Mouse (Mus musculus) frontal cortex, postnatal 25 days (tissue): Measurements from ENCODE around the gene Gm45837.
A peak's percentile ranks its signal among the peaks of the same experiment; 100 is the strongest.

Experiments
- DNase-seq, 2 experiments: peaks; one replicate each; pipeline ENCODE4 v3.0.0; 2022; ENCODE audit warnings: low spot score in 2 of 2

Gm45837 gene

DNA sequence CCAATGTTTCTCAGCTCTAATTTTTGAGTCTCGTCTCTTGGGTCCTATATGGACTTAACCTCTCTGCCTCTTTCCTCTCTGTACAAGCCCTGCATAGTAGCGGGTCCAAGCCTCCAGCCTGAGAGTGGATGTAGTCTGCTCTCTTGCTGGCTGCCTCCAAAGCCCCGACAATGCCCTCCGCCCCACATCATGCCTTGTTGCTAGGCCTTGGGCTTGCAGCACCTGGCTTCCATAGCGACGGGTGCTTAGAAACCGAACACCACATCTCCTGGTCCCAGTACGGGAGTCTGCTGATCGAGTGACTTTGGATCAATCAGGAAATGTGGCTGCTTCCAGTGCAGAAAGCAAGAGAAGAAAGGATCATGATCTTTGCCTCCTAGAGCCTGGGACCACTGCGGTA is 32.4 kb downstream of the Gm45837 start:
- no peak for DNase-seq

GRCm38 (mm10) chr7:101444211-101444610 is 33.5 kb downstream of the Gm45837 start:
- DNase-seq: no peak

DNA sequence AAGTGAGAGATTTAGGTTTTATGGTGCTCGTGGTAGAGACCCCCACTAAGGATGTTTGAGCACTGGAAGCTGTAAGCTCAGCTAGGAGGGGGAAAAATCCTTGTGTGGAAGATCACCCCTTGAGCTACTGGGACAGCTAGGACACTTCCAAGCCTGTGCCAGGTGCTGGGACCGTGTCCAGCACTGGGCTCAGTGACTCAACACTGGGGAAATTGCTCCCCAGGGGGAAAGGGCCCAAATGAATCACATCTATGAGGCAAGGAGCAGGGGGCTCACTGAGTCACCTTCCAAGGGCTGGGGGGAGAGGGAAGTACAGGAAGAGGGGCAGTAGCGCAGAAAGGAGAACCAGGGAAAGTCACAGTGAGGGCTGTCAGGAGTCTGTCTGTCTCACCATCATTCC is 39.2 kb downstream of the Gm45837 start:
- DNase-seq: no peak

DNA sequence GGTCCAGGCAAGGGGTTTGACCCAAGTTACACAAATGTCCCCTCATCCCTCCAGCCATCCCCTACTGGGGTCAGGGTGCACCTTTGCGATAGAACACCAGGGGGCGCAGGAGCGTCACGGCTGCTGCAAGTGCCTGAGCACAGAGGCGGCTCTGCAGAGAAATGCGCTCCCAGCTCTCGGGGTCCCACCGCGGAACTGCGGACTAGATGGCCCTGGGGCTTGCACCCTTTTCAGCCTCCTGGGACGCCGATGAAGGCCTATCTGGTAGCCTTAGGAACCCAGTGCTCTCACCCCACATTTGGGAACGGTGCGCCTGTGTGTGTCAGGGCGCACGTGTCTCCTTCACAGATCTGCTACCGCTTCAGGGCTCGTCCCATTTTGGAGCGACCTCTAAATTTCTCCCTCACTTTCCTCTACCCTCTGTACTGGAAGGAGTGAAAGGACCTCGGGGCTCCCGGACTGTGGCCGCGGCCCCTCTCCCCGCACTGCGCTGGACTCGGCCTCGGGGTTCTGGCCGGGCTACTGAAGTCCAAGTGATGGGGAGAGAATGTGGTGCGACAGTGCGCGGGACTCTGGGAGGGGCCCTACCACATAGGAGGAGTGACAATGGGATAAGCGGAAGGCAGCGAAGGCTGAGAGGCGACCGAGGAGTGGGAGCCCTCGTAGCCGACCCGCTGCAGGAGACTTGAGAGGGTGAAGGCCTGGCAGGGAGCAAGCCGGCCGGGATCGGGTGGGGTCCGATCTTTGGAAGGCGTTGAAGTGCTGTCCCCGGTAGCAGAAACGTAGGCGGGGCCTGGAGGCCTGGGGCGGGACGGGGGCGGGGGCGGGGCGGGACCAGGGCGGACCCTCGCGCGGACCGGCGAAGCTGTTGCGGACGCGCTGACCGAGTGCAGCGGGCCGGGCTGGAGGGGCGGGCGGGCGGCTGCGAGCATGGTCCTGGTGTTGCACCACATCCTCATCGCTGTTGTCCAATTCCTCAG is 40.0 kb downstream of the Gm45837 start:
- peak; percentile 89 to 92 for DNase-seq

DNA sequence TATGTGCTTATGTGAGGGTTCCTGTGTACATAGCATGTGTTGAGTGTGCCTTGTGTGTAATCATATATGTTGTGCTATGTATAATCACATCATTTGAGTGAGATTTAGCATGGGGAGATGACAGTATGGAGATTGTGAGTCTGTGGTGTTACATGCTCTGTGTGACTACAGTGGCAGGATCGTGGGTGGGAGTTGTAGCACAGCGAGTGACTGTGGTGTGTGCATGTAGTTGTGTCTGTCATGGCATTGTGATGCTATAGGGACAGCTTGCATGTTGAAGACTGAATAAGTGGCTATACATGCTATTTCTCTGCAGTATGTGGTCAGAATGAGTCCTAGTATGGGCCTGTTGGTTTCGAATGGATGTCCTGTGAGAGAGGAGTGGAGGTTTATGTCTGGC is 42.0 kb downstream of the Gm45837 start:
- DNase-seq: no peak

GRCm38 (mm10) chr7:101453296-101453695 is 42.6 kb downstream of the Gm45837 start:
- DNase-seq: no peak

GRCm38 (mm10) chr7:101453725-101454124 is 43.0 kb downstream of the Gm45837 start:
- DNase-seq: no peak

GRCm38 (mm10) chr7:101454479-101454878 is 43.8 kb downstream of the Gm45837 start:
- DNase-seq: no peak

DNA sequence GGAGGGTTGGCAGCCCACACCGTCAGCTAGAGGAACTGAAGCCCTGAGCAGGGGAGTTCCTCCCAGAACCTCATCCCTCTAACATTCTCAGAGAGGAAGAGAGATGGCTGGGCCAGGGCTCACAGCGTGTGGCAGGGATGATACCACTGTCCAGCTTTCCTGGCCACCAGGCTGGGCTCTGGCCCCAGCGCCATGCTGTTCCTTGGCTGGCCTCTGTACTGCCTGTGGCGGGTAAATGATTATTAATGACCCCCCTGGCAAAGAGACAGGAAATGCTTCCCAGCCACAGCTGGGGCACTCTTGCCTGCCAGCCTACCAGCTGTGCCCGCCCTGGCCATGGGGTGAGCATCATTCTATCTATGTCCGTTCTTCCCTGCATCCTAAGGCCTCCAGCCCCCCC is 44.5 kb downstream of the Gm45837 start:
- no peak for DNase-seq

DNA sequence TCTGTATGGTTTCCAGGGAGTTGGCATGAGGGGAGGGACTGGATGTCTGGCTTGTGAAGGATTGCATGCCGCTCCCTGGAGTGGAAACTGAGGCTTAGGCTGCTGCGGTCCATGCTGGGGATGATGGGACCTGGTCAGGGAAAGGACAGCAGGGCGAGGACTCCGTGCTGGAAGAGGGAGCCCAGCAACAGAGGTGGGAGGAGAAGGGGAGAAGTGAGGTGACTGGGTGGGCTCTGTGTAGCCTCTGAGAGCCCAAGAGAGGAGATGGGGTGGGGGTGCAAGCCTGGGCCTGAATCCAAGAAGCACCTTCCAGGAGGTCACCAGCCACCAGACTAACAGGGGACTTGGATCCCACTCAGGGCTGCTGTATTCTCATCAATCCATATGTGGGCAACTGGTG is 45.6 kb downstream of the Gm45837 start:
- DNase-seq: no peak

DNA sequence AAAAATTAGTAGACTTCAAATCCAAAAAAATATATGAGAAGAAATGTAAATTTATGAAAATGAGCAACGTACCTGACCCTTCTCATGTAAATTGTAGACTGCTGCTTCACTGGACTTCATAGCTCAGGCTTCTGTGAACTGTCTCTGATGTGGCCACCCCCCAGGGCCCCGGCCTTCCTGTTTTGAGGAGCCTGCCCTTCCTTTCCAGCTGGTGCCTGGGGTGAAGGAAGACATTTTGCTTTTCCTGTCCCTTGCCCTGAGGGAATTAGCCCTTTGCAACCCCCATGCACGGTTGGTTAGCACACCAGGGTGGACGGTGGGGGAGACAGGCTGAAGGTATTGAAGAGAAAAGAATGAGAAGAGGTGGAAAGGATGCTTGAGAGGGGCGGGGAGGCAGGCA is 46.1 kb downstream of the Gm45837 start:
- no peak for DNase-seq

- DNase-seq: peak in 1 of 2 experiments; percentile 19
Observed at GRCm38 (mm10) chr7:101457283-101457682, 46.6 kb downstream of the Gm45837 start.

DNA sequence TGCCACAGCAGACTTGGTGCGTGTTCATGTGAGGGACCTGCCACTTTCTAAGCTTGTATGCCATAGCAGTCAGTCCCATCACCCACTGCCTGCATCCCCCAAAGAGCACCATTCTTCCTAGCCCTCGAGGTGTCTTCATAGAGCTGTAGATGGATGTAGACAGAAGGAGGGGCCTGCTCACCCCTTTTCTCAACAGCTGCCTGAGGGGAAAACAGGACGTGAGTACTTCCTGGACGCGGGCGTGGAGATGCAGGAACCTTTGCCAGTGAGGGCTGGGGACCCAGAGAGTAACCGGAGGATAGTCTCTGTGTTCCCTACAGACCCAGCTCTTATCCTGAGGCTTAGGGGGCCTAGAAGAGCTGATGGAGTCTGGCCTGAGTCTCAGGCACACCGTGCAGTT is 47.1 kb downstream of the Gm45837 start:
- no peak for DNase-seq

DNA sequence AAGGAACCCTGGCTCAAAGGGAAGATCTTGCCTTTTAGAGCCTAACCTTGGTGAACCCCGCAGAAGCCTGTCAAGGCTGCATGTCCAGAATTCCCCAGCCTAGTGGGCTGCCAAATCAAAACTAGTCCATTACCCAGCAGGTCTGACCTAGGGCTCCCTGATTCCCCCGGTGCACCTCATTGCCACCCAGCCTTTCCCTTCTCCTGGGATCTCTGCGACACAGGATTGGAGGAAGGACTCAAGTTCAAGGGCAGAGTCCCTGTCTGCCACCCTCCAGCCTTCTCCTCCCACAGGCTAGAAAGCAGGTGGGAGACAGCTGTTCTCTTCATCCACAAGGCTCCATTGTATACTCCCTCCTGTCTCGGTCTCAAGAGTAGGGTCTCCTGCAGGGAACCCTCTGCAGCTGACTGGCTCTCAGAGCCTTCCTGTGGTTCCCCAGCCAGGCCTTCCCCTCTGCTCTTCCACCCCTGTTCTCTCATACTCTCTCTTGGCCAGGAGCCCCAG is 47.6 kb downstream of the Gm45837 start:
- DNase-seq: no peak

- DNase-seq: no peak
Observed at GRCm38 (mm10) chr7:101459305-101459813, 48.7 kb downstream of the Gm45837 start.

DNA sequence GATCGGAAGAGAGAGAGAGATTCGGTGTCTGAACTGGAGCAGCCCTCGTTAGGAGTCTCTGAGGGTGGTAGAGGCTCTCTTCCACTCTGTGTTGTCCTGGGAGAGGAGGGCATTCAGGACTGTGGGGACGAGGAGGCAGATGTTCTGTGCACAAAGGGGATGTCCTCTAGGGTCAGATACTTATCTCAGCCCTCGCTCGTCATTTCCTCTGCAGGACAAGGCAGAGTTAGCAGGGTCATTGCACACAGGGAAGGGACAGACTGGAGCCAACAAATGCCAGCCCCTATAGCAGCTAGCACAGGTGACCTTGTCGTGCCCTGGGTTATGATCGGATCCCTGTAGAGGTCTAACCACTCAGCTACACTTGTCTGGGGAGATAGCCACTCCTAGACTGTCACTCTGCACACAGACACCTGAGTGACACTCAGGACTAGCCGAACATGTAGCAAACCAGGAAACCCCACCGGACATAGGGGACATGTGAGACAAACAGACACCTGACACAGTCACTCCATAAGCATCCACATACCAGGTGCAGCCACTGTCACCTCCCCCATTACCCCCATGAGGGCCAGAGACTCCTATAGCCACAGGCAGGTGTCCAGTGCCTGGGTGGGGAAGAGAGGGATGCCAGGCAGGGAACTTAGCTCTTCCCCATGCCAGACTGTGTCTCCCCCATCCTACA is 49.4 kb downstream of the Gm45837 start:
- no peak for DNase-seq

DNA sequence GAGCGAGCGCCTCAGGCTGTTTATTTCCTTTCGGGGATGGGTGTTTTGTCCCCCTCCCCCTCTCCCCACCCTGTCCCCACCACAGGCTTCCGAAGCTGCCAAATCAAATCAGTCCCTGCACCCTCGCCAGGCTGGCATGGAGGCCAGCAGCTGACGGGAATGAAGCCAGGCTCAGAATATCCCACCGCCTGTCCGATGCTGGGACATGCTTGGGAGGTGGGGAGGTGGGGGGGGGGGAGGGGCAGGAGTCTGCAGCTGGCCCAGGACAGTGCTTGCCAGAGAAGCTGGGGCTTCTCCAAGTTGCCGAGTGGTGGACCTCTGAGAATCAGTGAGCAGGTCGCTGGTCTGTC is 49.9 kb downstream of the Gm45837 start:
- DNase-seq: no peak

GRCm38 (mm10) chr7:101461571-101461970 is 50.9 kb downstream of the Gm45837 start:
- no peak for DNase-seq

- DNase-seq: no peak
Observed at GRCm38 (mm10) chr7:101462327-101463068, 51.8 kb downstream of the Gm45837 start.

DNA sequence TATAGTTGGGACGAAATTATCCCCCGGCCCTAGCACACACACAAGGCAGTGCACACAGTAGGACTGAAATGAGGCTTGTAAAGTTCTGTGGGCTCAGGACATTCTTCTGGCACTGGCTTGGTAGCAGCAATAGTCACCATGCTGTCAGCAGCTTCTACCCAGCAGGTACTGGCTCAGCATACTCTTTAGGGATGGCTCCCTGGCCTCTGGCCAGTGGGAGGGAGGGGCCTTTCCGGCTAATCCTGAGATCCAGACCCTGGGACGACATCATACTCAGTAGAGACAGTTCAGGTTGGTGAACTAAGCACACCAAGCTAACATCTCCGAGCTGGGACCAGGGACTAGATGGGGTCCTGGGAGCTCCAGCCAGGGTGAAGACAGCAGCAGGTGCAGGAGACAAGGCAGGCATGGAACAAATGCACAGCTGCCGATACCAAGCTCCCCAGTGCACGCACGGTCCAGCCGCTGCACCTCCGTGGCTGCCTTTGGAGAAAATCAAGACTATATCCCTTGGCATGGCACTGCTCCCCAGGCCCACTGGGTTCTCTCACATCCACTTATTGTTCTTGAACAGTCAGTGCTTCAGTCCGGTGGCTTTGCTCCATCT is 53.1 kb downstream of the Gm45837 start:
- DNase-seq: no peak

DNA sequence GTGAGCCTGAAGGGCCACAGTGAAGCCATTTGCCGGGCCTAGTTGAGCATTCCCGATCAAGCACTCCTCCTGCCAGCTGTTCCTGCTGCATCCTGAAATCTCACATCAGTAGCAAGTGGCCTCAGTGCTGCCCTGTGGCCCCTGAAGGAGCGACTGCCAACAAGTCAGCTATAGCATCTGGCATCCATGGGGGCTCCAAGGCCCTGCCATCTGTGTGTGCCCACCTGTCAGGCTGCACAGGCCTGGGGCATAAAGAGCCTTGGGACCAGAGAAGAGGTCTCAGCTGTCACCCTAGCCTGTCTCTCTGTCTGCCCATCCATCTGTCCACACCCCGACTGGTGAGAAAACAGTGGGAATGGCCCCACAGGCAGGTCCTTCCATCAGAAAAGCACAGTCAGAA is 54.2 kb downstream of the Gm45837 start:
- no peak for DNase-seq

GRCm38 (mm10) chr7:101465392-101465791 is 54.7 kb downstream of the Gm45837 start:
- no peak for DNase-seq
